Mouse (Mus musculus) heart, adult 9 months (tissue): ENCODE results near the gene Stfa1.
"Not testable (repeated sequence)": the region's sequence is repeated elsewhere in the genome, so short reads cannot be mapped to it uniquely, and the experiment has no call there.

ENCODE experiments used
- DNase-seq, 2 experiments: peaks; one replicate each; pipeline ENCODE4 v3.0.0; 2022; ENCODE audit warnings: low spot score in 2 of 2

Stfa1 gene

GRCm38 (mm10) chr16:36276796-36277195 is at the start of gene Stfa1:
Gene Stfa1, plus strand, starts transcription at chr16:36276951.
- not testable (repeated sequence) for DNase-seq

- DNase-seq, result not testable (repeated sequence)
Observed at GRCm38 (mm10) chr16:36260585-36260984, 16.2 kb upstream of the Stfa1 start.

- DNase-seq, result no peak
Observed at GRCm38 (mm10) chr16:36289140-36289539, 12.4 kb downstream of the Stfa1 start.

- DNase-seq, result no peak
Observed at GRCm38 (mm10) chr16:36307631-36308030, 30.9 kb downstream of the Stfa1 start.

- not testable (repeated sequence) for DNase-seq
Observed at GRCm38 (mm10) chr16:36316111-36316510, 39.4 kb downstream of the Stfa1 start.

GRCm38 (mm10) chr16:36319286-36319685 is 42.5 kb downstream of the Stfa1 start:
- no peak for DNase-seq

- DNase-seq, result no peak
Observed at GRCm38 (mm10) chr16:36334232-36334631, 57.5 kb downstream of the Stfa1 start, which contains the start of gene BC117090. Gene BC117090, minus strand, starts transcription at chr16:36334332.
